Mouse (Mus musculus): ENCODE results near the gene Slc15a5. TPM values are rescaled to one million over a fixed set of nuclear protein-coding genes. Genes with fewer than 3 reads are reported as not detected.

Gene Slc15a5
- not detected in 4 replicates for total RNA-seq (2023; ENCODE audit: inconsistent age)

GRCm38 (mm10) chr6:138079816-138080215 is at the start of gene Slc15a5:
Gene Slc15a5 (minus strand): TSS chr6:138079916.

Other genes starting within 250 kb of the Slc15a5 start
- 6.4 to 8.6 TPM (median 7.6 TPM) in 4 replicates for gene Mgst1, start 60.4 kb upstream of the Slc15a5 start, total RNA-seq (2023; ENCODE audit: inconsistent age)